ENCODE assay signal across 14 mouse cellular contexts in genomic region chr19:24699910-24700309, GRCm38 (mm10). TPM values are rescaled to one million over a fixed set of nuclear protein-coding genes. Genes with fewer than 3 reads are reported as not detected.
DNase-seq lines count a peak whose midpoint lies in the region; ATAC-seq and TF ChIP-seq lines count a peak whose summit lies in the region.
"Had no signal": no experiment of that assay in that cellular context is flagged by ENCODE, and none has a peak within 500 bp of the region (broad histone marks: within the 10 kb centered on the region; RNA-seq: fewer than 3 reads in every experiment).

No protein-coding gene starts in this region.

- no peak overlapping the region for H3K27ac ChIP-seq in embryonic facial prominence, embryonic 11.5 days (replicated peaks; ENCODE audit: low read depth, low read length)
- H3K27ac ChIP-seq in embryonic facial prominence, embryonic 10.5 days (replicated peaks), result no peak overlapping the region
- no peak overlapping the region for H3K27ac ChIP-seq in kidney, postnatal 0 days
- H3K27ac ChIP-seq: forebrain, embryonic 12.5 days; hindbrain, embryonic 12.5 days; limb, embryonic 15.5 days; midbrain, embryonic 10.5 days had no signal

- no peak for ATAC-seq in embryonic facial prominence, embryonic 11.5 days (replicated peaks; ENCODE audit: insufficient number of reproducible peaks, low FRiP score, low TSS enrichment, low read depth)
- no peak for ATAC-seq in kidney, postnatal 0 days (replicated peaks; ENCODE audit: low FRiP score, low read depth)

- H3K36me3 ChIP-seq in embryonic facial prominence, embryonic 11.5 days (replicated peaks; ENCODE audit: control insufficient read depth, insufficient read depth, low read depth, low read length), result no peaks in the 10 kb centered on the region
- H3K36me3 ChIP-seq in embryonic facial prominence, embryonic 10.5 days (replicated peaks), result no peaks in the 10 kb centered on the region
- no peaks in the 10 kb centered on the region for H3K36me3 ChIP-seq in kidney, postnatal 0 days (ENCODE audit: insufficient read depth, low read length)
- H3K36me3 ChIP-seq: forebrain, embryonic 12.5 days; heart, embryonic 12.5 days; hindbrain, embryonic 12.5 days; limb, embryonic 15.5 days; midbrain, embryonic 10.5 days had no signal

- H3K9me3 ChIP-seq in embryonic facial prominence, embryonic 11.5 days (replicated peaks; ENCODE audit: control insufficient read depth, low read length), result no peaks in the 10 kb centered on the region
- H3K9me3 ChIP-seq in embryonic facial prominence, embryonic 10.5 days, result no peaks in the 10 kb centered on the region
- no peaks in the 10 kb centered on the region for H3K9me3 ChIP-seq in kidney, postnatal 0 days (replicated peaks; ENCODE audit: low read length)
- H3K9me3 ChIP-seq: forebrain, embryonic 12.5 days; heart, embryonic 12.5 days; hindbrain, embryonic 12.5 days; limb, embryonic 15.5 days; midbrain, embryonic 10.5 days had no signal

- H3K4me1 ChIP-seq in embryonic facial prominence, embryonic 11.5 days (ENCODE audit: control insufficient read depth, insufficient read depth, low read length), result no peaks in the 10 kb centered on the region
- peaks cover 12% of the 10 kb centered on the region for H3K4me1 ChIP-seq in embryonic facial prominence, embryonic 10.5 days
- H3K4me1 ChIP-seq in kidney, postnatal 0 days (replicated peaks; ENCODE audit: insufficient read depth, low read length), result peaks cover 6% of the 10 kb centered on the region
- H3K4me1 ChIP-seq: forebrain, embryonic 12.5 days; hindbrain, embryonic 12.5 days; limb, embryonic 15.5 days had no signal

- H3K9ac ChIP-seq in embryonic facial prominence, embryonic 11.5 days (replicated peaks; ENCODE audit: low read length), result no peak overlapping the region
- H3K9ac ChIP-seq in kidney, postnatal 0 days (ENCODE audit: low read depth, low read length), result no peak overlapping the region
- H3K9ac ChIP-seq: forebrain, embryonic 12.5 days; heart, embryonic 12.5 days; hindbrain, embryonic 12.5 days; limb, embryonic 15.5 days had no signal

- H3K4me2 ChIP-seq in embryonic facial prominence, embryonic 11.5 days (ENCODE audit: low read depth, low read length), result no peak overlapping the region
- H3K4me2 ChIP-seq in kidney, postnatal 0 days (ENCODE audit: low read length), result no peak overlapping the region
- H3K4me2 ChIP-seq: forebrain, embryonic 12.5 days; heart, embryonic 12.5 days; hindbrain, embryonic 12.5 days; limb, embryonic 15.5 days had no signal

- no peak overlapping the region for H3K4me3 ChIP-seq in embryonic facial prominence, embryonic 11.5 days (ENCODE audit: low read depth, low read length)
- no peak overlapping the region for H3K4me3 ChIP-seq in embryonic facial prominence, embryonic 10.5 days
- H3K4me3 ChIP-seq in kidney, postnatal 0 days (replicated peaks; ENCODE audit: low read depth, low read length), result no peak overlapping the region
- H3K4me3 ChIP-seq: forebrain, embryonic 12.5 days; heart, embryonic 12.5 days; hindbrain, embryonic 12.5 days; limb, embryonic 15.5 days; midbrain, embryonic 10.5 days had no signal

- no peaks in the 10 kb centered on the region for H3K27me3 ChIP-seq in embryonic facial prominence, embryonic 11.5 days (ENCODE audit: control insufficient read depth, insufficient read depth, low read length)
- H3K27me3 ChIP-seq in embryonic facial prominence, embryonic 10.5 days (replicated peaks; ENCODE audit: low read depth, poor library complexity, severe bottlenecking), result no peaks in the 10 kb centered on the region
- no peaks in the 10 kb centered on the region for H3K27me3 ChIP-seq in kidney, postnatal 0 days (ENCODE audit: insufficient read depth, low read length)
- H3K27me3 ChIP-seq: heart, embryonic 12.5 days; hindbrain, embryonic 12.5 days; limb, embryonic 15.5 days had no signal

- peak; percentile 40 for DNase-seq in embryonic facial prominence, embryonic 11.5 days (ENCODE audit: low spot score)
- DNase-seq in embryonic facial prominence, embryonic 10.5 days (ENCODE audit: low spot score), result no peak
- DNase-seq in kidney, postnatal 0 days (ENCODE audit: low spot score), result no peak
- DNase-seq in kidney, postnatal 10 days, result no peak
- peak; percentile 55 to 65 for DNase-seq in B cell, adult 2 months
- peak; percentile 10 for DNase-seq in c-Kit-positive CD71-positive TER-119-negative erythroid progenitor cells, embryonic 14.5 days (ENCODE audit: low read depth)
- DNase-seq in adrenal gland, postnatal 14 days, result no peak
- no peak for DNase-seq in thymus, postnatal 36 days
- DNase-seq: cerebellum, postnatal 25 days had no signal

- TF ChIP-seq CTCF in kidney, postnatal 0 days (IDR thresholded peaks at IDR 0.05; ENCODE audit: low read depth), result peak; percentile 50

RNA-seq across cellular contexts. Expression of gene Tmem252, which starts 26.1 kb away (rescaled TPM):
- 0.81 and 1.2 TPM in 2 replicates for polyA plus RNA-seq in embryonic facial prominence, embryonic 11.5 days (2014; fragmentation: Nextera tagmentation; extraction: Ambion mirVana)
- 0.19 and 0.26 TPM in 2 replicates for polyA plus RNA-seq in embryonic facial prominence, embryonic 10.5 days (2016; fragmentation: Nextera tagmentation; extraction: Ambion mirVana)
- 17.5 and 21.5 TPM in 2 replicates for polyA plus RNA-seq in kidney, postnatal 0 days (2015; fragmentation: Nextera tagmentation; extraction: Ambion mirVana)
- 0.30 and 0.33 TPM in 2 replicates for total RNA-seq in adrenal gland, postnatal 14 days (2021)

Comparison
In these comparisons a context has a peak if more than half of its experiments do, and no peak if none do; other contexts are left out.
1. DNase-seq: peak in embryonic facial prominence, embryonic 11.5 days (single experiment), B cell, adult 2 months (2 of 2) and c-Kit-positive CD71-positive TER-119-negative erythroid progenitor cells, embryonic 14.5 days (single experiment); none in embryonic facial prominence, embryonic 10.5 days (single experiment), kidney, postnatal 0 days (single experiment), kidney, postnatal 10 days (single experiment), adrenal gland, postnatal 14 days (single experiment) and thymus, postnatal 36 days (0 of 2).